Mouse (Mus musculus) liver, adult 2 months (tissue): ENCODE data around the gene Elmo3.

Experiments used
- CTCF ChIP-seq: fragments of 200-500 bp; IDR thresholded peaks from 2 replicates; pipeline ENCODE4 v1.5.1; 2011; ENCODE audit warnings: low read depth, low read length, control low read depth
- POLR2A ChIP-seq: fragments of 200-500 bp; IDR thresholded peaks from 2 replicates; pipeline ENCODE4 v1.6.1; 2011; ENCODE audit warnings: low read length, control low read depth; ENCODE audit not compliant: insufficient read depth; ENCODE audit errors: extremely low read depth

DNA sequence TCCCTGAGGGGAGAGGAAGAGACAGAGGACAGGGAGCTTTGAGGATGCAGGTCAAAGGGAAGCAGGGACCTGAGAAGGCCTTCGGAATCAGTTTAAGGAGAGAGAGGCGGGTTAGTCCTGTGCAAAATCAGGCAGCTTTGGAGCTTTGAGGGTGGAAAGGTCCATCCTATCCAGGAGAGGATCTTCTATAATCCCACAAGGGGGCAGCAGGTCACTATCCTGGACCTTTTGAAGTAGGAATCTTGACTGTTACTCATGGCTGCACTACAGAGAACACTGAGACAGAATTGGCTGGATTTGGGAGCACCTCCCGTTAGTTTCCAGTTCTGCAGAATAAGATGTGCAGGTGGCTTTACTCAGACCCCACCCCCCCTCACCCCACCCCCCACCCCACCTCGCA lies 54.2 kb downstream of the Elmo3 start:
- TF ChIP-seq POLR2A (no peak), CTCF (no peak)
